Mouse (Mus musculus): ENCODE results near the gene Gm17349.
"Not testable (repeated sequence)": the region's sequence is repeated elsewhere in the genome, so short reads cannot be mapped to it uniquely, and the experiment has no call there.

The Gm17349 gene

GRCm38 (mm10) chr15:99705440-99706048 lies at the start of gene Gm17349:
Gene Gm17349, minus strand, starts transcription at chr15:99705490.
- peak; percentile 56 for DNase-seq (ENCODE audit: low spot score)

- no peak for DNase-seq (ENCODE audit: low spot score)
Observed at GRCm38 (mm10) chr15:99754204-99754603, 48.9 kb upstream of the Gm17349 start.

GRCm38 (mm10) chr15:99740229-99740628 lies 34.9 kb upstream of the Gm17349 start:
- DNase-seq (ENCODE audit: low spot score) = no peak

GRCm38 (mm10) chr15:99736675-99737074 lies 31.4 kb upstream of the Gm17349 start:
- DNase-seq (ENCODE audit: low spot score) = no peak

- peak; percentile 100 for DNase-seq (ENCODE audit: low spot score)
Observed at GRCm38 (mm10) chr15:99735631-99736030, 30.3 kb upstream of the Gm17349 start.

- no peak for DNase-seq (ENCODE audit: low spot score)
Observed at GRCm38 (mm10) chr15:99733186-99733585, 27.9 kb upstream of the Gm17349 start.

- DNase-seq (ENCODE audit: low spot score) = no peak
Observed at GRCm38 (mm10) chr15:99731678-99732077, 26.4 kb upstream of the Gm17349 start.

- no peak for DNase-seq (ENCODE audit: low spot score)
Observed at GRCm38 (mm10) chr15:99731167-99731566, 25.9 kb upstream of the Gm17349 start.

- no peak for DNase-seq (ENCODE audit: low spot score)
Observed at GRCm38 (mm10) chr15:99729056-99729783, 23.9 kb upstream of the Gm17349 start.

GRCm38 (mm10) chr15:99728211-99728610 lies 22.9 kb upstream of the Gm17349 start:
- DNase-seq (ENCODE audit: low spot score) = no peak

GRCm38 (mm10) chr15:99727525-99727924 lies 22.2 kb upstream of the Gm17349 start:
- no peak for DNase-seq (ENCODE audit: low spot score)

- not testable (repeated sequence) for DNase-seq (ENCODE audit: low spot score)
Observed at GRCm38 (mm10) chr15:99727039-99727438, 21.7 kb upstream of the Gm17349 start.

- DNase-seq (ENCODE audit: low spot score) = no peak
Observed at GRCm38 (mm10) chr15:99726549-99726948, 21.3 kb upstream of the Gm17349 start.

GRCm38 (mm10) chr15:99725341-99726155 lies 20.3 kb upstream of the Gm17349 start, which contains the start of gene Cox14:
Gene Cox14, plus strand, starts transcription at chr15:99725618.
- DNase-seq (ENCODE audit: low spot score) = peak; percentile 91

- peak; percentile 61 for DNase-seq (ENCODE audit: low spot score)
Observed at GRCm38 (mm10) chr15:99724292-99725021, 19.2 kb upstream of the Gm17349 start.

- DNase-seq (ENCODE audit: low spot score) = peak; percentile 67
Observed at GRCm38 (mm10) chr15:99723515-99724291, 18.4 kb upstream of the Gm17349 start.

GRCm38 (mm10) chr15:99723120-99723514 lies 17.8 kb upstream of the Gm17349 start:
- DNase-seq (ENCODE audit: low spot score) = no peak

GRCm38 (mm10) chr15:99721921-99722743 lies 16.8 kb upstream of the Gm17349 start:
- DNase-seq (ENCODE audit: low spot score) = no peak

- no peak for DNase-seq (ENCODE audit: low spot score)
Observed at GRCm38 (mm10) chr15:99719865-99720264, 14.6 kb upstream of the Gm17349 start.

GRCm38 (mm10) chr15:99718461-99719021 lies 13.3 kb upstream of the Gm17349 start:
- DNase-seq (ENCODE audit: low spot score) = no peak

All from ovary, postnatal 36 days (tissue).